Mouse (Mus musculus) forebrain, postnatal 0 days (tissue): Measurements from ENCODE around the gene Dnajc19. TPM values are rescaled to one million over a fixed set of nuclear protein-coding genes. Genes with fewer than 3 reads are reported as not detected.

Experiments used
- ATAC-seq: fragments of 200-750 bp; cut with Nextera tagmentation; 2 replicates; pipeline ENCODE4 v1.8.0; 2017; ENCODE audit warnings: mild to moderate bottlenecking, moderate library complexity
- DNase-seq: peaks from one replicate; pipeline ENCODE4 v3.0.0-alpha.2; 2015
- H3K27ac ChIP-seq: fragments of 300-500 bp; sonication (generic); 2 replicates; pipeline ENCODE4 v1.5.1; 2014; ENCODE audit warnings: low read depth, mild to moderate bottlenecking, antibody characterized with exemption, low read length, moderate library complexity, mixed read lengths
- H3K27me3 ChIP-seq: fragments of 300-500 bp; sonication (generic); 2 replicates; pipeline ENCODE4 v1.6.1; 2014; ENCODE audit warnings: mild to moderate bottlenecking, low read length, mixed read lengths; ENCODE audit not compliant: insufficient read depth
- H3K36me3 ChIP-seq: fragments of 300-500 bp; sonication (generic); 2 replicates; pipeline ENCODE4 v1.6.1; 2014; ENCODE audit warnings: mild to moderate bottlenecking, moderate library complexity; ENCODE audit not compliant: insufficient read depth
- H3K4me1 ChIP-seq: fragments of 300-500 bp; sonication (generic); 2 replicates; pipeline ENCODE4 v1.6.1; 2014; ENCODE audit warnings: antibody characterized with exemption; ENCODE audit not compliant: insufficient read depth
- H3K4me2 ChIP-seq: fragments of 300-500 bp; sonication (generic); 2 replicates; pipeline ENCODE4 v1.6.1; 2014; ENCODE audit warnings: low read depth, mild to moderate bottlenecking, moderate library complexity
- H3K4me3 ChIP-seq: fragments of 300-500 bp; sonication (generic); 2 replicates; pipeline ENCODE4 v1.5.1; 2014; ENCODE audit warnings: low read depth, low read length, mixed read lengths
- H3K9ac ChIP-seq: fragments of 300-500 bp; sonication (generic); 2 replicates; pipeline ENCODE4 v1.6.1; 2014; ENCODE audit warnings: mild to moderate bottlenecking
- H3K9me3 ChIP-seq: fragments of 300-500 bp; sonication (generic); 2 replicates; pipeline ENCODE4 v1.6.1; 2016; ENCODE audit warnings: low read length
- CTCF ChIP-seq: sonication (generic); IDR thresholded peaks from 2 replicates; pipeline ENCODE4 v1.5.1; 2016; ENCODE audit warnings: antibody characterized with exemption, control low read depth, low read depth
- WGBS: fragments of 180-500 bp; shearing (Covaris S2); extraction: QIAGEN DNeasy Blood & Tissue Kit; methylation state at CpG from one replicate; pipeline ENCODE4 v1.1.7; 2014; 5-methylcytosine and 5-hydroxymethylcytosine counted together
- polyA plus RNA-seq: library from polyadenylated mRNA; unstranded; fragments of >200 nt; fragmentation: Nextera tagmentation; extraction: Ambion mirVana; gene quantifications from 2 replicates; pipeline ENCODE4 v1.2.1, GENCODE M21; 2015
- total RNA-seq: library from RNA; depleted of rRNA; stranded (reverse); fragments of >200 nt; gene quantifications from 2 replicates; pipeline ENCODE4 v1.2.3, GENCODE M21; 2014; rRNA removed

Dnajc19 gene
- total and polyA plus RNA-seq, 2 experiments from 2014 or later, result 80.2 to 178 TPM

- Histone ChIP-seq H3K9me3 (no peaks in the 10 kb centered on the region), H3K27ac (no peak overlapping the region), H3K36me3 (no peaks in the 10 kb centered on the region; the same call in 1 of the 2 replicates), H3K4me2 (no peak overlapping the region), H3K4me3 (no peak overlapping the region), H3K9ac (no peak overlapping the region), H3K4me1 (no peaks in the 10 kb centered on the region), H3K27me3 (no peaks in the 10 kb centered on the region)
- 53% methylated on average over 4 of the region's 4 CpGs for WGBS
- DNase-seq (no peak), ATAC-seq (no peak)
- TF ChIP-seq CTCF, result no peak
Observed at GRCm38 (mm10) chr3:34007611-34008010, 73.5 kb downstream of the Dnajc19 start.

GRCm38 (mm10) chr3:34006824-34007223, 74.3 kb downstream of the Dnajc19 start:
- Histone ChIP-seq H3K4me2 (no peak overlapping the region), H3K9me3 (no peaks in the 10 kb centered on the region), H3K27ac (no peak overlapping the region), H3K36me3 (no peaks in the 10 kb centered on the region; the same call in 1 of the 2 replicates), H3K27me3 (no peaks in the 10 kb centered on the region), H3K4me3 (no peak overlapping the region), H3K4me1 (no peaks in the 10 kb centered on the region), H3K9ac (no peak overlapping the region)
- DNase-seq (no peak), ATAC-seq (no peak)
- TF ChIP-seq CTCF, result no peak
- WGBS, result 63% methylated on average over 3 of the region's 3 CpGs

- Histone ChIP-seq H3K27ac (no peak overlapping the region), H3K36me3 (no peaks in the 10 kb centered on the region; the same call in 1 of the 2 replicates), H3K4me2 (no peak overlapping the region), H3K9me3 (no peaks in the 10 kb centered on the region), H3K4me3 (no peak overlapping the region), H3K27me3 (no peaks in the 10 kb centered on the region), H3K4me1 (no peaks in the 10 kb centered on the region), H3K9ac (no peak overlapping the region)
- DNase-seq (no peak), ATAC-seq (no peak)
- 32% methylated on average over 2 of the region's 2 CpGs for WGBS
- TF ChIP-seq CTCF, result no peak
Observed at GRCm38 (mm10) chr3:34006301-34006700, 74.8 kb downstream of the Dnajc19 start.

Other genes starting within 250 kb of the Dnajc19 start
- 26.7 and 32.2 TPM in 2 replicates for gene Ccdc39, start 237.0 kb downstream of the Dnajc19 start, total RNA-seq
- gene Ccdc39, start 237.0 kb downstream of the Dnajc19 start, polyA plus RNA-seq, result 10.1 and 12.9 TPM in 2 replicates
- 72.5 and 79.5 TPM in 2 replicates for gene Fxr1, start 61.4 kb downstream of the Dnajc19 start, total RNA-seq
- 24.6 and 27.3 TPM in 2 replicates for gene Fxr1, start 61.4 kb downstream of the Dnajc19 start, polyA plus RNA-seq